ENCODE assay signal across 9 mouse cellular contexts in the genomic region with DNA sequence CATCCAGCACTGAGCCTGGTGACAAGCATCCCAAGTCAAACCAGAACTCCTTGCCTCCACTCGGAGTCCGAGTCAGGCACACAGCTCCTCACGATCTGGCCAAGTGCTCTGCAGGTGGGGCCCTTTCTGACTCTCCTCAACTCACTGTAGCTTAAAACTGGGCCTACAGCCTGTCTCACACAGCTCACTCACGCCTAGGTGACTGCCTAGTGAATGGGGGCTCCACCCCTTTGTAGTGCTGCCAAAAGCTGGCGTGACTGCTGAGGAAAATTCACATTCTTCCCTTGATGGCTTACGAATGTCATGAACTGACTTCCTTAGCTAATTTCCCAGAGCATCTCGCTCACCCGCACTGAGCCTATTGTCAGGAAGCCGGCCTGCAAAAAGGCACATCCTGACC. TPM values are rescaled to one million over a fixed set of nuclear protein-coding genes. Genes with fewer than 3 reads are reported as not detected.
A peak's percentile ranks its signal among the peaks of the same experiment; 100 is the strongest.
DNase-seq lines count a peak whose midpoint lies in the region; ATAC-seq and TF ChIP-seq lines count a peak whose summit lies in the region.
"Had no signal": no experiment of that assay in that cellular context is flagged by ENCODE, and none has a peak within 500 bp of the region (broad histone marks: within the 10 kb centered on the region; RNA-seq: fewer than 3 reads in every experiment).

No protein-coding gene starts in this region.

- H3K27me3 ChIP-seq in hindbrain, embryonic 12.5 days, result no peaks in the 10 kb centered on the region
- H3K27me3 ChIP-seq in hindbrain, embryonic 10.5 days (ENCODE audit: insufficient read depth, poor library complexity, severe bottlenecking), result no peaks in the 10 kb centered on the region
- H3K27me3 ChIP-seq in heart, embryonic 10.5 days (ENCODE audit: insufficient read depth, poor library complexity, severe bottlenecking), result no peaks in the 10 kb centered on the region
- H3K27me3 ChIP-seq in kidney, embryonic 16.5 days (ENCODE audit: insufficient read depth, low read length), result no peaks in the 10 kb centered on the region
- H3K27me3 ChIP-seq in myocyte (ENCODE audit: control insufficient read depth, insufficient read depth, insufficient read length), result no peaks in the 10 kb centered on the region

- peaks cover 68% of the 10 kb centered on the region for H3K79me2 ChIP-seq in myocyte (ENCODE audit: control insufficient read depth, insufficient read depth)

- peak overlapping the region; percentile 13; the same call in 1 of the 2 replicates for H3K9ac ChIP-seq in hindbrain, embryonic 12.5 days
- H3K9ac ChIP-seq in kidney, embryonic 16.5 days (replicated peaks; ENCODE audit: low read length), result peak overlapping the region; percentile 50

- peak; percentile 64 for ATAC-seq in hindbrain, embryonic 12.5 days (ENCODE audit: low FRiP score)
- peak; percentile 79 for ATAC-seq in kidney, embryonic 16.5 days (ENCODE audit: low FRiP score, low TSS enrichment)
- ATAC-seq in activated CD4-positive, CD25-positive, alpha-beta regulatory T cell, adult 4 months, result no peak

- H3ac ChIP-seq in myocyte (ENCODE audit: control insufficient read depth, insufficient read length), result no peak overlapping the region

- no peak overlapping the region for H3K4me2 ChIP-seq in hindbrain, embryonic 12.5 days (replicated peaks)
- H3K4me2 ChIP-seq in kidney, embryonic 16.5 days (replicated peaks; ENCODE audit: low read depth, low read length), result 0 out of 2 replicates have a peak overlapping the region, but pooled peaks have one; percentile 10
- peak overlapping the region; percentile 55 for H3K4me2 ChIP-seq in myocyte (ENCODE audit: low read depth)

- H3K27ac ChIP-seq in hindbrain, embryonic 12.5 days, result peak overlapping the region; percentile 55
- H3K27ac ChIP-seq in hindbrain, embryonic 10.5 days, result no peak overlapping the region
- H3K27ac ChIP-seq in heart, embryonic 10.5 days, result peak overlapping the region; percentile 24; the same call in 1 of the 2 replicates
- peak overlapping the region; percentile 93 for H3K27ac ChIP-seq in kidney, embryonic 16.5 days (ENCODE audit: low read length)

- no peak overlapping the region for H3K4me3 ChIP-seq in hindbrain, embryonic 12.5 days
- no peak overlapping the region for H3K4me3 ChIP-seq in hindbrain, embryonic 10.5 days
- no peak overlapping the region for H3K4me3 ChIP-seq in heart, embryonic 10.5 days
- H3K4me3 ChIP-seq in kidney, embryonic 16.5 days (ENCODE audit: low read length), result no peak overlapping the region
- H3K4me3 ChIP-seq in myocyte, result no peak overlapping the region

- H3K36me3 ChIP-seq in hindbrain, embryonic 12.5 days, result 0 out of 2 replicates have a peak, but pooled peaks cover 4% of the 10 kb centered on the region
- H3K36me3 ChIP-seq in hindbrain, embryonic 10.5 days, result peaks cover 54% of the 10 kb centered on the region
- peaks cover 22% of the 10 kb centered on the region for H3K36me3 ChIP-seq in heart, embryonic 10.5 days
- peaks cover 20% of the 10 kb centered on the region for H3K36me3 ChIP-seq in kidney, embryonic 16.5 days (ENCODE audit: insufficient read depth, low read length)
- H3K36me3 ChIP-seq in myocyte (ENCODE audit: control insufficient read depth, insufficient read depth), result peaks cover 5% of the 10 kb centered on the region

- no peak for TF ChIP-seq POLR2A in myocyte (IDR thresholded peaks at IDR 0.05; ENCODE audit: insufficient read length, low read depth)

- H3K9me3 ChIP-seq in hindbrain, embryonic 12.5 days (replicated peaks), result no peaks in the 10 kb centered on the region
- peaks cover 4% of the 10 kb centered on the region; the same call in 1 of the 2 replicates for H3K9me3 ChIP-seq in hindbrain, embryonic 10.5 days
- H3K9me3 ChIP-seq in heart, embryonic 10.5 days, result 0 out of 2 replicates have a peak, but pooled peaks cover 4% of the 10 kb centered on the region
- H3K9me3 ChIP-seq in kidney, embryonic 16.5 days (ENCODE audit: low read length), result peaks cover 6% of the 10 kb centered on the region

- peaks cover 31% of the 10 kb centered on the region for H3K4me1 ChIP-seq in hindbrain, embryonic 12.5 days
- H3K4me1 ChIP-seq in hindbrain, embryonic 10.5 days (replicated peaks), result peaks cover 31% of the 10 kb centered on the region
- peaks cover 39% of the 10 kb centered on the region for H3K4me1 ChIP-seq in heart, embryonic 10.5 days
- peaks cover 43% of the 10 kb centered on the region for H3K4me1 ChIP-seq in kidney, embryonic 16.5 days (ENCODE audit: insufficient read depth, low read length)

- DNase-seq in hindbrain, embryonic 10.5 days (ENCODE audit: low spot score), result no peak
- DNase-seq in adrenal gland, postnatal 14 days, result peak; percentile 68
- DNase-seq in heart, embryonic 10.5 days (ENCODE audit: low spot score), result no peak
- no peak for DNase-seq in frontal cortex, postnatal 36 days (ENCODE audit: low spot score in 2 of 2)

- 35% methylated on average over 9 of the region's 9 CpGs for WGBS in hindbrain, embryonic 12.5 days
- 43% methylated on average over 9 of the region's 9 CpGs for whole genome bisulfite sequencing in hindbrain, embryonic 10.5 days
- 51% methylated on average over 9 of the region's 9 CpGs for whole genome bisulfite sequencing in heart, embryonic 10.5 days
- WGBS in kidney, embryonic 16.5 days, result 40% methylated on average over 9 of the region's 9 CpGs

TF ChIP-seq in myocyte, 11 proteins besides CTCF, POLR2A, EP300 and RAD21:
- TF ChIP-seq CEBPB (IDR thresholded peaks at IDR 0.05; ENCODE audit: insufficient read depth, poor library complexity, severe bottlenecking) (no peak), MYOG (IDR thresholded peaks at IDR 0.05; ENCODE audit: control insufficient read depth in 1 of 3, insufficient read depth in 1 of 3, insufficient read length in 2 of 3, low read depth in 2 of 3) (no peak), MYOD1 (IDR thresholded peaks at IDR 0.05; ENCODE audit: control insufficient read depth in 1 of 3, insufficient read length in 2 of 3, low read depth in 2 of 3) (no peak), MAX (IDR thresholded peaks at IDR 0.05; ENCODE audit: low read depth) (no peak), TCF12 (IDR thresholded peaks at IDR 0.05; ENCODE audit: insufficient read depth, poor library complexity, severe bottlenecking) (no peak), E2F4 (IDR thresholded peaks at IDR 0.05; ENCODE audit: insufficient read depth) (no peak), POLR2AphosphoS2 (IDR thresholded peaks at IDR 0.05; ENCODE audit: insufficient read length, low read depth) (no peak), TCF3 (IDR thresholded peaks at IDR 0.05; ENCODE audit: insufficient read length, low read depth) (no peak), USF1 (IDR thresholded peaks at IDR 0.05; ENCODE audit: low read depth) (no peak), REST (IDR thresholded peaks at IDR 0.05; ENCODE audit: insufficient read depth, insufficient read length) (no peak), SRF (IDR thresholded peaks at IDR 0.05; ENCODE audit: control insufficient read depth, insufficient read length, low read depth) (no peak)

RNA-seq across cellular contexts. Expression of gene Gm49361, which starts 15.4 kb away (rescaled TPM):
- not detected in 2 replicates for polyA plus RNA-seq in hindbrain, embryonic 12.5 days (2016; fragmentation: Nextera tagmentation; extraction: Ambion mirVana)
- polyA plus RNA-seq in hindbrain, embryonic 10.5 days (2016; fragmentation: Nextera tagmentation; extraction: Ambion mirVana), result not detected in 2 replicates
- 2.0 and 3.4 TPM in 2 replicates for total RNA-seq in adrenal gland, postnatal 14 days (2021)
- polyA plus RNA-seq in heart, embryonic 10.5 days (2016; fragmentation: Nextera tagmentation; extraction: Ambion mirVana), result not detected in 2 replicates
- not detected in 2 replicates for polyA plus RNA-seq in kidney, embryonic 16.5 days (2015; fragmentation: Nextera tagmentation; extraction: Ambion mirVana)
- polyA plus RNA-seq in myocyte (2012; fragmentation: generic; extraction: Trizol), result not detected
- polyA plus RNA-seq in activated CD4-positive, CD25-positive, alpha-beta regulatory T cell, adult 4 months (2017; shearing (Covaris generic)), result not detected
- polyA plus RNA-seq: liver, embryonic 16.5 days had no signal

RNA-seq across cellular contexts. Expression of gene Lats2, which starts 27.7 kb away (rescaled TPM):
- 21.3 and 23.9 TPM in 2 replicates for polyA plus RNA-seq in hindbrain, embryonic 12.5 days (2016; fragmentation: Nextera tagmentation; extraction: Ambion mirVana)
- 16.1 and 17.5 TPM in 2 replicates for polyA plus RNA-seq in hindbrain, embryonic 10.5 days (2016; fragmentation: Nextera tagmentation; extraction: Ambion mirVana)
- 37.0 and 45.3 TPM in 2 replicates for total RNA-seq in adrenal gland, postnatal 14 days (2021)
- polyA plus RNA-seq in heart, embryonic 10.5 days (2016; fragmentation: Nextera tagmentation; extraction: Ambion mirVana), result 19.6 and 25.0 TPM in 2 replicates
- 25.9 and 27.7 TPM in 2 replicates for polyA plus RNA-seq in kidney, embryonic 16.5 days (2015; fragmentation: Nextera tagmentation; extraction: Ambion mirVana)
- polyA plus RNA-seq in myocyte (2012; fragmentation: generic; extraction: Trizol), result 10.6 TPM
- polyA plus RNA-seq in activated CD4-positive, CD25-positive, alpha-beta regulatory T cell, adult 4 months (2017; shearing (Covaris generic)), result 10 to 100 TPM; 17.9 to 20.7 TPM
